Mouse (Mus musculus) heart, postnatal 0 days (tissue): ENCODE results near the gene Daam2.

Source experiments
- CTCF ChIP-seq: IDR thresholded peaks from 2 replicates; pipeline ENCODE4 v1.5.1; 2016; ENCODE audit warnings: antibody characterized with exemption, control low read depth, low read depth
- EP300 ChIP-seq: IDR thresholded peaks from 2 replicates; pipeline ENCODE4 v1.6.1; 2016; ENCODE audit warnings: antibody characterized with exemption, low read depth

DNA sequence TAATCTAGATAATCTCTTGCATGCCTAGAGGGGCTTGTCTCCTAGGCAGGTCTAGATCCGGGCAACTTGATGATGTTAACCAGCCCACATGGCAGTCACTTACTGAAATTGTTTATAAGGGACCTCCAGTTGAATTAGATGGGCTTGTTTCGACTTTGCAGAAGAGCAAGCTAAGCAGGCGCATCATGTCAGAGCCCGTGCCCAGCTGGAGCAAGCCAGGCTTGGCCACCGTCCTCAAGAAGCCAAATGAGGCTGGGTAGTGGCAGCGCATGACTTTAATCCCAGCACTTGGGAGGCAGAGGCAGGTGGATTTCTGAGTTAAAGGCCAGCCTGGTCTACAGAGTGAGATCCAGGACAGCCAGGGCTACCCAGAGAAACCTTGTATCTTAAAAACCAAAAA is 133.0 kb downstream of the Daam2 start:
- TF ChIP-seq CTCF (no peak), EP300 (no peak)
